Mouse (Mus musculus) lung, postnatal 0 days (tissue): ENCODE measurements around the gene Fam184b. TPM values are rescaled to one million over a fixed set of nuclear protein-coding genes. Genes with fewer than 3 reads are reported as not detected.
A peak's percentile ranks its signal among the peaks of the same experiment; 100 is the strongest.

Experiments
- ATAC-seq: fragments of 200-750 bp; cut with Nextera tagmentation; 2 replicates; pipeline ENCODE4 v1.8.0; 2017; ENCODE audit warnings: moderate library complexity
- DNase-seq: peaks from one replicate; pipeline ENCODE4 v3.0.0-alpha.2; 2016; ENCODE audit warnings: low spot score
- H3K27ac ChIP-seq: fragments of 300-500 bp; sonication (generic); 2 replicates; pipeline ENCODE4 v1.5.1; 2014; ENCODE audit warnings: antibody characterized with exemption, mild to moderate bottlenecking, low read length, mixed read lengths
- H3K27me3 ChIP-seq: fragments of 300-500 bp; sonication (generic); replicated peaks from 2 replicates; pipeline ENCODE4 v1.6.1; 2014; ENCODE audit warnings: low read length, mixed read lengths; ENCODE audit not compliant: insufficient read depth
- H3K36me3 ChIP-seq: fragments of 300-500 bp; sonication (generic); 2 replicates; pipeline ENCODE4 v1.6.1; 2014; ENCODE audit warnings: low read length, mixed read lengths; ENCODE audit not compliant: insufficient read depth
- H3K4me1 ChIP-seq: fragments of 300-500 bp; sonication (generic); 2 replicates; pipeline ENCODE4 v1.6.1; 2014; ENCODE audit warnings: antibody characterized with exemption, low read depth, low read length, mixed read lengths; ENCODE audit not compliant: insufficient read depth
- H3K4me2 ChIP-seq: fragments of 300-500 bp; sonication (generic); replicated peaks from 2 replicates; pipeline ENCODE4 v1.6.1; 2014; ENCODE audit warnings: low read depth, mild to moderate bottlenecking, low read length, moderate library complexity, mixed read lengths
- H3K4me3 ChIP-seq: fragments of 300-500 bp; sonication (generic); 2 replicates; pipeline ENCODE4 v1.5.1; 2014; ENCODE audit warnings: low read depth, low read length
- H3K9ac ChIP-seq: fragments of 300-500 bp; sonication (generic); replicated peaks from 2 replicates; pipeline ENCODE4 v1.6.1; 2014; ENCODE audit warnings: low read depth, mild to moderate bottlenecking
- H3K9me3 ChIP-seq: fragments of 300-500 bp; sonication (generic); 2 replicates; pipeline ENCODE4 v1.6.1; 2016; ENCODE audit warnings: low read length, mixed read lengths
- CTCF ChIP-seq: IDR thresholded peaks from 2 replicates; pipeline ENCODE4 v1.5.1; 2016; ENCODE audit warnings: antibody characterized with exemption, mild to moderate bottlenecking
- EP300 ChIP-seq: IDR thresholded peaks from 2 replicates; pipeline ENCODE4 v1.6.1; 2016; ENCODE audit warnings: antibody characterized with exemption, mild to moderate bottlenecking, control low read depth
- WGBS: fragments of 180-500 bp; shearing (Covaris S2); extraction: QIAGEN DNeasy Blood & Tissue Kit; methylation state at CpG from one replicate; pipeline ENCODE4 v1.1.7; 2014; 5-methylcytosine and 5-hydroxymethylcytosine counted together
- polyA plus RNA-seq: library from polyadenylated mRNA; unstranded; fragments of >200 nt; fragmentation: Nextera tagmentation; extraction: Ambion mirVana; gene quantifications from 2 replicates; pipeline ENCODE4 v1.2.1, GENCODE M21; 2015

The Fam184b gene
- polyA plus RNA-seq, 1 experiment from 2014 or later = 0.04 TPM

GRCm38 (mm10) chr5:45549586-45549985 lies 89.8 kb downstream of the Fam184b start:
- DNase-seq (no peak), ATAC-seq (no peak)
- Histone ChIP-seq H3K4me2 (no peak overlapping the region), H3K4me1 (no peaks in the 10 kb centered on the region), H3K27me3 (no peaks in the 10 kb centered on the region), H3K9me3 (no peaks in the 10 kb centered on the region), H3K36me3 (no peaks in the 10 kb centered on the region), H3K4me3 (no peak overlapping the region), H3K9ac (no peak overlapping the region), H3K27ac (no peak overlapping the region)
- TF ChIP-seq EP300 (no peak), CTCF (no peak)
- whole genome bisulfite sequencing = 84% methylated on average over 1 of the region's 1 CpGs

- DNase-seq = no peak
- Histone ChIP-seq H3K9ac (no peak overlapping the region), H3K4me1 (no peaks in the 10 kb centered on the region), H3K4me3 (no peak overlapping the region), H3K4me2 (no peak overlapping the region), H3K9me3 (no peaks in the 10 kb centered on the region), H3K27ac (no peak overlapping the region), H3K36me3 (no peaks in the 10 kb centered on the region), H3K27me3 (no peaks in the 10 kb centered on the region)
- TF ChIP-seq CTCF (no peak), EP300 (no peak)
- ATAC-seq = no peak
- 58% methylated on average over 5 of the region's 5 CpGs for WGBS
Observed at GRCm38 (mm10) chr5:45543374-45543773, 96.0 kb downstream of the Fam184b start.

GRCm38 (mm10) chr5:45539502-45539901 lies 99.9 kb downstream of the Fam184b start:
- Histone ChIP-seq H3K4me3 (no peak overlapping the region), H3K36me3 (no peaks in the 10 kb centered on the region), H3K27me3 (no peaks in the 10 kb centered on the region), H3K4me1 (no peaks in the 10 kb centered on the region), H3K9me3 (no peaks in the 10 kb centered on the region), H3K27ac (no peak overlapping the region), H3K9ac (no peak overlapping the region), H3K4me2 (no peak overlapping the region)
- peak; percentile 43 for TF ChIP-seq CTCF
- no peak for TF ChIP-seq EP300
- 53% methylated on average over 10 of the region's 10 CpGs for WGBS
- no peak for DNase-seq
- ATAC-seq = no peak

GRCm38 (mm10) chr5:45535177-45535576 lies 104.2 kb downstream of the Fam184b start:
- H3K9ac ChIP-seq = no peak overlapping the region
- H3K4me2 ChIP-seq = no peak overlapping the region
- H3K27me3 ChIP-seq = no peaks in the 10 kb centered on the region
- H3K27ac ChIP-seq = no peak overlapping the region
- no peak overlapping the region for H3K4me3 ChIP-seq
- TF ChIP-seq EP300 = no peak
- TF ChIP-seq CTCF = no peak
- H3K4me1 ChIP-seq = no peaks in the 10 kb centered on the region
- 71% methylated on average over 4 of the region's 4 CpGs for WGBS
- H3K9me3 ChIP-seq = no peaks in the 10 kb centered on the region
- H3K36me3 ChIP-seq = no peaks in the 10 kb centered on the region; the same call in 1 of the 2 replicates
- DNase-seq (no peak), ATAC-seq (no peak)

- peak; percentile 32 for DNase-seq
- Histone ChIP-seq H3K4me1 (no peaks in the 10 kb centered on the region), H3K4me3 (no peak overlapping the region), H3K9ac (0 out of 2 replicates have a peak overlapping the region, but pooled peaks have one; percentile 8), H3K4me2 (no peak overlapping the region), H3K9me3 (no peaks in the 10 kb centered on the region), H3K36me3 (peaks cover 4% of the 10 kb centered on the region; the same call in 1 of the 2 replicates), H3K27ac (no peak overlapping the region), H3K27me3 (no peaks in the 10 kb centered on the region)
- ATAC-seq = peak; percentile 67
- WGBS = 8% methylated on average over 15 of the region's 17 CpGs
- TF ChIP-seq CTCF = peak; percentile 67
- no peak for TF ChIP-seq EP300
Observed at GRCm38 (mm10) chr5:45534319-45535098, 104.9 kb downstream of the Fam184b start.

- no peaks in the 10 kb centered on the region for H3K4me1 ChIP-seq
- 81% methylated on average over 3 of the region's 3 CpGs for WGBS
- ATAC-seq (no peak), DNase-seq (peak; percentile 16)
- no peak overlapping the region for H3K9ac ChIP-seq
- H3K9me3 ChIP-seq = no peaks in the 10 kb centered on the region
- no peak for TF ChIP-seq EP300
- TF ChIP-seq CTCF = no peak
- H3K27ac ChIP-seq = no peak overlapping the region
- H3K36me3 ChIP-seq = peaks cover 17% of the 10 kb centered on the region
- H3K4me2 ChIP-seq = no peak overlapping the region
- H3K27me3 ChIP-seq = no peaks in the 10 kb centered on the region
- H3K4me3 ChIP-seq = no peak overlapping the region
Observed at GRCm38 (mm10) chr5:45529696-45530095, 109.7 kb downstream of the Fam184b start.
